In genomic region chr3:50419161-50419560, GRCm38 (mm10) we compare ENCODE assay signal across 15 mouse cellular contexts.
"Had no signal": no experiment of that assay in that cellular context is flagged by ENCODE, and none has a peak within 500 bp of the region (broad histone marks: within the 10 kb centered on the region; RNA-seq: fewer than 3 reads in every experiment).

No protein-coding gene starts in this region.

- H3K9me3 ChIP-seq: neural tube, embryonic 15.5 days; stomach, embryonic 15.5 days had no signal

- H3K4me1 ChIP-seq: neural tube, embryonic 15.5 days; stomach, embryonic 15.5 days had no signal

- H3K9ac ChIP-seq: neural tube, embryonic 15.5 days; stomach, embryonic 15.5 days had no signal

- H3K4me3 ChIP-seq: neural tube, embryonic 15.5 days; stomach, embryonic 15.5 days had no signal

- DNase-seq: retina, postnatal 1 day; right cerebral cortex, adult 18-20 months; right cerebral cortex, postnatal 14 days; right cerebral cortex, postnatal 25 days; right cerebral cortex, postnatal 4 days; spleen, adult 18-20 months; thymus, adult 18-20 months; thymus, adult 2 months; thymus, postnatal 14 days; thymus, postnatal 25 days; thymus, postnatal 36 days; thymus, postnatal 4 days had no signal

- H3K36me3 ChIP-seq: neural tube, embryonic 15.5 days; stomach, embryonic 15.5 days had no signal

- H3K27ac ChIP-seq: neural tube, embryonic 15.5 days; stomach, embryonic 15.5 days; stomach, postnatal 0 days had no signal

- H3K27me3 ChIP-seq: neural tube, embryonic 15.5 days; stomach, embryonic 15.5 days had no signal

- H3K4me2 ChIP-seq: neural tube, embryonic 15.5 days; stomach, embryonic 15.5 days had no signal
